ENCODE assay signal across 12 mouse cellular contexts in the genomic region with DNA sequence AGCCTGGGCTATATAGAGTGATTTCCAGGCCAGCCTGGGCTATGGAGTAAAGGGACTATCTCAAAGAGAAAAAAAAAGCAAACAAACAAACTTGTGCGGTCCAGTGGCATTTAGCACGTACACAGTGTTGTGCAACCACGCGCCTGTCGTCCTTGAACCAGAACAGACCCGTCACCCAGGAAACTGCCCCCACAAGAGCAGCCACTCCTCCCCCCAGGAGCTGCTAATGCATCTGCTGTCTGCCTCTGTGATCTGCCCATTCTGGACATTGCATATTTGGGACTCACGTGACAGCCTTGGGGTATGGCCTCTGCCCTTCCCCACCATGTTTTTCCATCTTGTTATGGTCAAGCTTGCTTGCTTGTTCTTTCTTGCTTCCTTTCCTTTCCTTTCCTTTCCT. TPM values are rescaled to one million over a fixed set of nuclear protein-coding genes. Genes with fewer than 3 reads are reported as not detected.
A peak's percentile ranks its signal among the peaks of the same experiment; 100 is the strongest.
DNase-seq lines count a peak whose midpoint lies in the region; ATAC-seq lines count a peak whose summit lies in the region.
"Had no signal": no experiment of that assay in that cellular context is flagged by ENCODE, and none has a peak within 500 bp of the region (broad histone marks: within the 10 kb centered on the region; RNA-seq: fewer than 3 reads in every experiment).

No protein-coding gene starts in this region.

- no peak for DNase-seq in kidney, postnatal 4 days
- DNase-seq in adrenal gland, adult 8-10 months = peak; percentile 68
- DNase-seq in yolk sac, embryonic 10.5 days (ENCODE audit: low spot score) = peak; percentile 76
- no peak for DNase-seq in thymus, postnatal 14 days
- no peak for DNase-seq in ovary, adult 18-20 months (ENCODE audit: low spot score)
- DNase-seq: cerebellum, postnatal 36 days; layer of hippocampus, postnatal 36 days had no signal

- ATAC-seq in kidney, embryonic 15.5 days (replicated peaks; ENCODE audit: low FRiP score) = no peak
- peak; percentile 63 for ATAC-seq in liver, embryonic 16.5 days (ENCODE audit: low read depth)

- no peak overlapping the region for H3K9ac ChIP-seq in kidney, embryonic 15.5 days
- no peak overlapping the region for H3K9ac ChIP-seq in liver, embryonic 16.5 days (ENCODE audit: low read depth, low read length)
- H3K9ac ChIP-seq: heart, embryonic 15.5 days; liver, embryonic 14.5 days had no signal

- no peaks in the 10 kb centered on the region for H3K9me3 ChIP-seq in kidney, embryonic 15.5 days (replicated peaks)
- no peaks in the 10 kb centered on the region for H3K9me3 ChIP-seq in liver, embryonic 16.5 days (replicated peaks; ENCODE audit: control insufficient read depth, low read length)
- H3K9me3 ChIP-seq: heart, embryonic 15.5 days had no signal

- WGBS in kidney, embryonic 15.5 days = 36% methylated on average over 7 of the region's 7 CpGs
- WGBS in liver, embryonic 16.5 days (ENCODE audit: insufficient replicate concordance) = 38% methylated on average over 7 of the region's 7 CpGs

- H3K4me1 ChIP-seq in kidney, embryonic 15.5 days = peaks cover 82% of the 10 kb centered on the region
- peaks cover 80% of the 10 kb centered on the region for H3K4me1 ChIP-seq in liver, embryonic 16.5 days (ENCODE audit: control insufficient read depth, low read depth, low read length)

- H3K27ac ChIP-seq in kidney, embryonic 15.5 days = 0 out of 2 replicates have a peak overlapping the region, but pooled peaks have one; percentile 27
- no peak overlapping the region; the same call in 1 of the 2 replicates for H3K27ac ChIP-seq in liver, embryonic 16.5 days (ENCODE audit: low read length)
- H3K27ac ChIP-seq: heart, embryonic 15.5 days; liver, embryonic 14.5 days had no signal

- H3K27me3 ChIP-seq in kidney, embryonic 15.5 days = peaks cover 11% of the 10 kb centered on the region; the same call in 1 of the 2 replicates
- H3K27me3 ChIP-seq in liver, embryonic 16.5 days (ENCODE audit: control insufficient read depth, insufficient read depth, low read depth, low read length) = no peaks in the 10 kb centered on the region
- H3K27me3 ChIP-seq: heart, embryonic 15.5 days had no signal

- no peaks in the 10 kb centered on the region for H3K36me3 ChIP-seq in kidney, embryonic 15.5 days
- no peaks in the 10 kb centered on the region for H3K36me3 ChIP-seq in liver, embryonic 16.5 days (ENCODE audit: control insufficient read depth, insufficient read depth)
- H3K36me3 ChIP-seq: heart, embryonic 15.5 days had no signal

- H3K4me3 ChIP-seq in kidney, embryonic 15.5 days (replicated peaks) = no peak overlapping the region
- no peak overlapping the region for H3K4me3 ChIP-seq in liver, embryonic 16.5 days (ENCODE audit: low read depth, low read length)
- H3K4me3 ChIP-seq: heart, embryonic 15.5 days; myocyte had no signal

- no peak overlapping the region for H3K4me2 ChIP-seq in kidney, embryonic 15.5 days
- no peak overlapping the region for H3K4me2 ChIP-seq in liver, embryonic 16.5 days (ENCODE audit: low read depth, low read length)
- H3K4me2 ChIP-seq: heart, embryonic 15.5 days had no signal

RNA-seq across cellular contexts. Expression of gene Gins2, which starts 59.9 kb away (rescaled TPM):
- 107 and 110 TPM in 2 replicates for polyA plus RNA-seq in kidney, embryonic 15.5 days (2015; fragmentation: Nextera tagmentation; extraction: Ambion mirVana)
- total RNA-seq in adrenal gland, adult 8-10 months (2022) = 1 to 10 TPM; 5.2 to 10.0 (median 6.5) TPM
- polyA plus RNA-seq in liver, embryonic 16.5 days (2015; fragmentation: Nextera tagmentation; extraction: Ambion mirVana) = 40.6 and 43.3 TPM in 2 replicates

Comparison
In these comparisons a context has a peak if more than half of its experiments do, and no peak if none do; other contexts are left out.
1. DNase-seq: peak in adrenal gland, adult 8-10 months (single experiment) and yolk sac, embryonic 10.5 days (single experiment); none in kidney, postnatal 4 days (0 of 2), thymus, postnatal 14 days (single experiment) and ovary, adult 18-20 months (single experiment).